Mouse (Mus musculus) myocyte (in vitro differentiated cells): ENCODE measurements around the gene 4930539E08Rik. TPM values are rescaled to one million over a fixed set of nuclear protein-coding genes. Genes with fewer than 3 reads are reported as not detected.

Experiments
- H3K27me3 ChIP-seq: one replicate; pipeline ENCODE4 v1.6.1; 2011; ENCODE audit not compliant: control insufficient read depth, insufficient read depth, insufficient read length
- H3K36me3 ChIP-seq: one replicate; pipeline ENCODE4 v1.6.1; 2011; ENCODE audit not compliant: control insufficient read depth, insufficient read depth
- H3K4me2 ChIP-seq: one replicate; pipeline ENCODE4 v1.6.1; 2011; ENCODE audit warnings: low read depth, control low read depth
- H3K4me3 ChIP-seq: one replicate; pipeline ENCODE4 v1.5.1; 2011; ENCODE audit warnings: mild to moderate bottlenecking, control low read depth, moderate library complexity
- H3K79me2 ChIP-seq: one replicate; pipeline ENCODE4 v1.6.1; 2011; ENCODE audit not compliant: control insufficient read depth, insufficient read depth
- H3ac ChIP-seq: one replicate; pipeline ENCODE4 v1.6.1; 2011; ENCODE audit not compliant: control insufficient read depth, insufficient read length
- CEBPB ChIP-seq: IDR thresholded peaks from 2 replicates; pipeline ENCODE4 v1.6.1; 2011; ENCODE audit warnings: mild to moderate bottlenecking, moderate library complexity; ENCODE audit not compliant: poor library complexity, insufficient read depth, severe bottlenecking
- E2F4 ChIP-seq: IDR thresholded peaks from one replicate; pipeline ENCODE4 v1.6.1; 2011; ENCODE audit warnings: mild to moderate bottlenecking, control low read depth, moderate library complexity; ENCODE audit not compliant: insufficient read depth
- MAX ChIP-seq: IDR thresholded peaks from one replicate; pipeline ENCODE4 v1.6.1; 2011; ENCODE audit warnings: low read depth, mild to moderate bottlenecking, control low read depth
- MYOD1 ChIP-seq, 3 experiments: IDR thresholded peaks; one replicate each; pipeline ENCODE4 v1.6.1; 2011; ENCODE audit warnings: control low read depth in 2 of 3, low read depth in 2 of 3, mild to moderate bottlenecking in 2 of 3, moderate library complexity in 1 of 3; ENCODE audit not compliant: insufficient read length in 2 of 3, control insufficient read depth in 1 of 3
- MYOG ChIP-seq, 3 experiments: IDR thresholded peaks; one replicate each; pipeline ENCODE4 v1.6.1; 2011; ENCODE audit warnings: control low read depth in 2 of 3, low read depth in 2 of 3, mild to moderate bottlenecking in 2 of 3; ENCODE audit not compliant: insufficient read length in 2 of 3, control insufficient read depth in 1 of 3, insufficient read depth in 1 of 3
- POLR2A ChIP-seq: IDR thresholded peaks from one replicate; pipeline ENCODE4 v1.6.1; 2011; ENCODE audit warnings: low read depth, mild to moderate bottlenecking, control low read depth, moderate library complexity; ENCODE audit not compliant: insufficient read length
- POLR2AphosphoS2 ChIP-seq: IDR thresholded peaks from one replicate; pipeline ENCODE4 v1.6.1; 2011; ENCODE audit warnings: low read depth, control low read depth; ENCODE audit not compliant: insufficient read length
- REST ChIP-seq: IDR thresholded peaks from one replicate; pipeline ENCODE4 v1.6.1; 2011; ENCODE audit warnings: mild to moderate bottlenecking, control low read depth, moderate library complexity; ENCODE audit not compliant: insufficient read depth, insufficient read length
- SRF ChIP-seq: IDR thresholded peaks from one replicate; pipeline ENCODE4 v1.6.1; 2011; ENCODE audit warnings: low read depth; ENCODE audit not compliant: control insufficient read depth, insufficient read length
- TCF12 ChIP-seq: IDR thresholded peaks from one replicate; pipeline ENCODE4 v1.6.1; 2011; ENCODE audit warnings: mild to moderate bottlenecking, control low read depth; ENCODE audit not compliant: poor library complexity, insufficient read depth, severe bottlenecking
- TCF3 ChIP-seq: IDR thresholded peaks from one replicate; pipeline ENCODE4 v1.6.1; 2011; ENCODE audit warnings: low read depth, control low read depth; ENCODE audit not compliant: insufficient read length
- USF1 ChIP-seq: IDR thresholded peaks from one replicate; pipeline ENCODE4 v1.6.1; 2011; ENCODE audit warnings: low read depth, mild to moderate bottlenecking, control low read depth, moderate library complexity
- polyA plus RNA-seq: library from polyadenylated mRNA; unstranded; fragments of >200 nt; fragmentation: generic; extraction: Trizol; gene quantifications from one replicate; pipeline ENCODE4 v1.2.1, GENCODE M21; 2012; ENCODE audit warnings: missing spikeins

Gene 4930539E08Rik
- polyA plus RNA-seq, 1 experiment: not detected

DNA sequence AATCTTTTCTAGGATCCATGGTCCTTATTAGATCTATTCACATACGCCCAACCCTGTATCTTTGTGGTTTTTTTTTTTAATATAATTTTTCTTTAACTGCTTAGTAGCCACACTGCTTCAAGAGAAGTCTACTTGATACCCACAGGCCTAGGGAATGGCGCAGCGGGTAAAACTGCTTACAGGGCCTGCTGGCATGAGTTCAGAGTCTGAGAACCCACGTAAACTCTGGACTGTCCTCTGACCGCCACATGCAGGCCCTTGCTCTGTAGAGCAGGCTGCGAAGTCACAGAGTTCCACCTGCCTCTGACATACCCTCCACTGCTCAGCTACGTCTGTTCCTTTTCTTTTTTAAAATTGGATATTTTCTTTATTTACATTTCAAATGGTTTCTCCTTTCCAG lies 29.4 kb upstream of the 4930539E08Rik start:
- Histone ChIP-seq H3K27me3 (no peaks in the 10 kb centered on the region), H3ac (no peak overlapping the region), H3K79me2 (no peaks in the 10 kb centered on the region), H3K4me3 (no peak overlapping the region), H3K36me3 (no peaks in the 10 kb centered on the region), H3K4me2 (no peak overlapping the region)
- TF ChIP-seq MAX (no peak), E2F4 (no peak), USF1 (no peak), TCF12 (no peak), SRF (no peak), MYOG (IDR thresholded peaks at IDR 0.05; ENCODE audit: control insufficient read depth in 1 of 3, insufficient read depth in 1 of 3, insufficient read length in 2 of 3, low read depth in 2 of 3) (no peak), MYOD1 (IDR thresholded peaks at IDR 0.05; ENCODE audit: control insufficient read depth in 1 of 3, insufficient read length in 2 of 3, low read depth in 2 of 3) (no peak), POLR2AphosphoS2 (no peak), POLR2A (no peak), TCF3 (no peak), REST (no peak), CEBPB (no peak)

DNA sequence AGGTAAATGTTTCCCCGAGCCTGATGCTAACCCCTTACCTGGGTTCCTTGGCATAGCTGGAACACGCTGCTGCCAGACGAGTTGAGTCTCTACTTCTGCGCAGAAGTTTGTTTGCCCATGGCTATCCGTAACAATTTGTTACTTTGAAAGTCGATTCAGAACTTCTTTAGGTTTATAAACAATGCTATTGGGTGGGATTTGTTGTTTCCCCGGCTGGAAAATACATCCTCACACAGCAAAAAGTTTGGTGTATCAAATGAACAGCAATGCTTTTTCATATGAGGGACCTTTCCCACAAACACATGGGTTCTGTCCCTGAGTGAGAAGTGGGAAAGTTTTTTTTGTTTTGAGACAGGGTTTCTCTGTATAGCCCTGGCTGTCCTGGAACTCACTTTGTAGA lies 28.6 kb upstream of the 4930539E08Rik start, which contains the start of gene Pxt1:
Gene Pxt1 (minus strand): TSS at position 101 of the 400 bp plus-strand sequence.
- H3K79me2 ChIP-seq: no peaks in the 10 kb centered on the region
- no peak within 1 kb of the TSS for H3ac ChIP-seq
- no peaks in the 10 kb centered on the region for H3K27me3 ChIP-seq
- H3K36me3 ChIP-seq: no peaks in the 10 kb centered on the region
- H3K4me3 ChIP-seq: no peak within 1 kb of the TSS
- no peak within 1 kb of the TSS for H3K4me2 ChIP-seq
- no peak for TF ChIP-seq MAX
- no peak for TF ChIP-seq USF1
- no peak for TF ChIP-seq TCF3
- TF ChIP-seq TCF12: no peak

DNA sequence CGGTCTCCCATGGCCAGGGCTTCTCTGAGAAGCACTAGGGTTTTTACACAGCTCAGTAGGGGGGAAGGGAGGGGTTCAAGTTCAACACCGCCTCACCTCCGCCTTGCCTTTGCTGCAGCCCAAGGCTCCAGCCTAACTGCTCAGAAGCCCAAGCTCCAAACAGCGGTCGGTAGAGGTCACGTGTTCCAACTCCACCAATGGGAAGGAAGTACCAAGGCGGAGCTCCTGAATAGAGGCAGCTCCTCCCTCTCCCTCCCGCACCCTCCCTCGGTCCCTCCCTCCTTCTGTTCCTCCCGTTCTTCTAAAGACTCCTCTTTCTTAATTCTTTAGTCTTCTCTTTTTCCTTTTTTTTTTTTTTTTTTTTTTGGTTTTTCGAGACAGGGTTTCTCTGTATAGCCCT lies 27.0 kb upstream of the 4930539E08Rik start:
- no peak overlapping the region for H3ac ChIP-seq
- H3K79me2 ChIP-seq: no peaks in the 10 kb centered on the region
- no peak overlapping the region for H3K4me3 ChIP-seq
- no peaks in the 10 kb centered on the region for H3K36me3 ChIP-seq
- H3K27me3 ChIP-seq: no peaks in the 10 kb centered on the region
- H3K4me2 ChIP-seq: no peak overlapping the region
- TF ChIP-seq POLR2A (no peak), MAX (no peak), USF1 (no peak), TCF12 (no peak), REST (no peak), CEBPB (no peak), MYOG (IDR thresholded peaks at IDR 0.05; ENCODE audit: control insufficient read depth in 1 of 3, insufficient read depth in 1 of 3, insufficient read length in 2 of 3, low read depth in 2 of 3) (no peak), E2F4 (no peak), MYOD1 (IDR thresholded peaks at IDR 0.05; ENCODE audit: control insufficient read depth in 1 of 3, insufficient read length in 2 of 3, low read depth in 2 of 3) (no peak), TCF3 (no peak)

DNA sequence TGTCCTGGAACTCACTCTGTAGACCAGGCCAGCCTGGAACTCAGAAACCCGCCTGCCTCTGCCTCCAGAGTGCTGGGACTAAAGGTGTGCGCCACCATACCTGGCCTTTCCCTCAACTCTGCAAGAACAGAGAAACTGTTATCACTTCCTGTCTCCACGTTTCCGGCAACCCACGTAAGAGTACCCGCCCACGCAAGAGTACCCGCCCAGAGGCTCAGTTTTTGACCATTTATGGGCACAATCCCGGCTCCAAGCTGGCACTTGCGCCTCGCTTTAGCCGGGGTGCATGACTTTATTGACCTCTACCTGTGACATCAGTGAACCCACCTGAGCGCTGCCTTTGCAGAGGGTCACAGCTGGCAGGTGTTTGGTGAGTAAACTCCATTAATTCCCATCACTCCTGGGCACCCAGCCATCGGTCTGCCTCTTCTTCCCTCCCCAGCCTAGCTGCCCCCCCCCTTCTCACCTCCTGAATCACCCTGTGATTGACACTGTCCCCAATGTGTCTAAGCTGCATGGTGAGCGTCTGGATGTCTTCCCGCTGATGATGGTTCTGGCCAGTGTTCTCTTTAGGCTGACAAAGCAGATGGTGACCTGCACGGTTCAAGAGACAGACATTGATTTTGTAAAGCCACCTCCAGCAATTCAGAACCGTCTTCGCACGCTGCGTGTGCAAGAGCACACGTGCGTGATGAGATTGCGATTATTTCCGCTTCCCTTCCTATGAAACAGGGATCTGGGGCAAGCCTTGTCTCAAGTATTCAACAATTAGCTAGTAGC lies 25.8 kb upstream of the 4930539E08Rik start:
- no peaks in the 10 kb centered on the region for H3K79me2 ChIP-seq
- H3K4me3 ChIP-seq: no peak overlapping the region
- H3K36me3 ChIP-seq: no peaks in the 10 kb centered on the region
- no peak overlapping the region for H3K4me2 ChIP-seq
- no peak overlapping the region for H3ac ChIP-seq
- TF ChIP-seq MYOD1 (IDR thresholded peaks at IDR 0.05; ENCODE audit: control insufficient read depth in 1 of 3, insufficient read length in 2 of 3, low read depth in 2 of 3): no peak
- no peak for TF ChIP-seq MAX
- no peak for TF ChIP-seq CEBPB
- no peak for TF ChIP-seq SRF
- no peak for TF ChIP-seq TCF12
- TF ChIP-seq E2F4: no peak
- TF ChIP-seq REST: no peak
- TF ChIP-seq POLR2A: no peak
- H3K27me3 ChIP-seq: no peaks in the 10 kb centered on the region

DNA sequence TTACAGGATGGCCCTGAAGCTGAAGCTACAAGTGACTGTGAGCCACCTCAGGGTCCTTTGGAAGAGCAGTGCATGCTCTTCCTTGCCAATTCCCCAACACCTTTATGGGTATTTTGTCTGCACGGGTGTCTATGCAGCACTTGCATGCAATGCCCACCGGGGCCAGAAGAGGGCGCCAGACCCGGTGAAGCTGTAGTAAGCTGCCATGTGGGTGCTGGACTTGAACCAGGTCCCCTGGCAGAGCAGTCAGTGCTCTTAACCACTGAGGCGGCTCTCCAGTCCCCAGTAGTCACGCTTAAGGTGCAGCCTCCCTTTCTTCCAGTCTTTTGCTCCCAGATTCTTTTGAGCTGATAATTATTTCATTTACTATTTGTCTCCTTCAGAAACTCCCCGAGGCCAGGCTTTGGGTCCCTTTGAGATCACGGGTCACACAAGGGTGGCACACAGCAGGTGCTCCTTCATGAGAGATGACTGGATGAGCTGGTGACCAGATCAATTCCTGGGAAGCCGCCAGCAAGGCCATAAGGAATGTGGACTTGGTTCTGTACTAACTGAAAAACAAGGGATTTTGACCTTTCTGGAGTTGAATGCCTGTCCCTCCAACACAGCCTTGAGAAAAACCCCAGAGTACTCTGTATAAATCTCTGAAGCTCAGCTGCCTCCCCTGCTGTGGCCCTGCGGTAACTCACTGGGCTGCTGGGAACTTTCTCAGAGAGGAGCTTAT lies 21.7 kb upstream of the 4930539E08Rik start:
- Histone ChIP-seq H3K79me2 (no peaks in the 10 kb centered on the region), H3K4me3 (no peak overlapping the region), H3K36me3 (no peaks in the 10 kb centered on the region), H3ac (no peak overlapping the region), H3K27me3 (no peaks in the 10 kb centered on the region), H3K4me2 (no peak overlapping the region)
- TF ChIP-seq REST (no peak), POLR2AphosphoS2 (no peak), MAX (no peak), TCF12 (no peak), E2F4 (no peak), CEBPB (no peak), TCF3 (no peak), MYOD1 (IDR thresholded peaks at IDR 0.05; ENCODE audit: control insufficient read depth in 1 of 3, insufficient read length in 2 of 3, low read depth in 2 of 3) (no peak), POLR2A (no peak), MYOG (IDR thresholded peaks at IDR 0.05; ENCODE audit: control insufficient read depth in 1 of 3, insufficient read depth in 1 of 3, insufficient read length in 2 of 3, low read depth in 2 of 3) (no peak), USF1 (no peak), SRF (no peak)
